Mouse (Mus musculus): ENCODE results near the gene Slc35d3. TPM values are rescaled to one million over a fixed set of nuclear protein-coding genes. Genes with fewer than 3 reads are reported as not detected.

The Slc35d3 gene
- total RNA-seq (2014; rRNA removed) (1.5 and 2.5 TPM in 2 replicates), polyA plus RNA-seq (2015; fragmentation: Nextera tagmentation; extraction: Ambion mirVana) (1.8 and 2.2 TPM in 2 replicates)

DNA sequence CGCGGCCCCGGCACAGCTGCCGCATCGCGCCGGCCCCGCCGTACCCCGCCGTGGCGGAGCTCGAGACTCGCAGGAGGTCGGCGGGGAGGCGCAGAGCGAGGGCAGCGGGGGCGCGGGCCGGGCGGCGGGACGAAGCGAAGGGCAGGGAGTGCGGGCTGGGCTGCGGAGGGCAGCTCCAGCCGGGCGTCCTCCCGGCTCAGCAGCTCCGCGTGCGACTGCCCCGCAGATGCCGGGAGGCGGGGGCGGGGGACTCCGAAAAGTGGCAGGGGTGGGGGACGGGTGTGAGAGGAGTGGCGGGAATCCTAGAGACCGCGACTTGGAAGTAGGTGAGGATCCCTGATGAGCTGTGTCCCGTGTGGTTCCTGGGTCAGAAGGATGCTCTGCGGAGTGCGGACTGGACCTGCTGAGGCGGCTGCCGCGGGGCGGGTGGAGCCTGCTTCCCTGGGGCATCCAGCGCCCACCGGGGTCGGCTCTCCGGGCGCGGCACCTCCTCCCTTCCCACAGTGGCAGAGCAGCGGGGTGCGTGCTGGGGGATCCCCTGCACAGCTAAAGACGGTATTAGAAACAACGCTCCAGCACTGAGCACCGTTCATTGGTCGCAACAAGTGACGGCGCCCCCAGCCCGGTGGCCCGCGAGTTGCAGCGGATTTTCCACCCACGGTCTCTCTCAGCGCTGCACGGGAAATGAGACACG lies at the start of gene Slc35d3:
Slc35d3 (minus strand) TSS at position 462 of the 694 bp plus-strand sequence.
- ATAC-seq, result peak; percentile 87
- H3K27me3 ChIP-seq (ENCODE audit: insufficient read depth, low read length), result peaks cover 49% of the 10 kb centered on the region
- peak within 1 kb of the TSS; percentile 44 for H3K9ac ChIP-seq
- H3K4me2 ChIP-seq (ENCODE audit: low read depth), result peak within 1 kb of the TSS; percentile 99
- H3K4me1 ChIP-seq (ENCODE audit: insufficient read depth), result 0 out of 2 replicates have a peak, but pooled peaks cover 8% of the 10 kb centered on the region
- no peak within 1 kb of the TSS for H3K27ac ChIP-seq (ENCODE audit: low read depth, low read length)
- H3K36me3 ChIP-seq (ENCODE audit: insufficient read depth), result no peaks in the 10 kb centered on the region
- no peaks in the 10 kb centered on the region for H3K9me3 ChIP-seq (ENCODE audit: low read length)
- H3K4me3 ChIP-seq (ENCODE audit: low read depth, low read length), result peak within 1 kb of the TSS; percentile 56
- WGBS, result under 1% methylated on average over 72 of the region's 72 CpGs
- peak; percentile 59 for DNase-seq
- TF ChIP-seq CTCF (IDR thresholded peaks at IDR 0.05; ENCODE audit: low read depth), result peak; percentile 32; the same call in 1 of the 2 replicates

- no peaks in the 10 kb centered on the region for H3K9me3 ChIP-seq (ENCODE audit: low read length)
- no peak overlapping the region for H3K9ac ChIP-seq
- WGBS, result 78% methylated on average over 2 of the region's 2 CpGs
- no peak overlapping the region for H3K4me3 ChIP-seq (ENCODE audit: low read depth, low read length)
- H3K4me1 ChIP-seq (ENCODE audit: insufficient read depth), result no peaks in the 10 kb centered on the region
- no peak overlapping the region for H3K4me2 ChIP-seq (ENCODE audit: low read depth)
- no peak for TF ChIP-seq CTCF (IDR thresholded peaks at IDR 0.05; ENCODE audit: low read depth)
- no peak for ATAC-seq
- no peak overlapping the region for H3K27ac ChIP-seq (ENCODE audit: low read depth, low read length)
- DNase-seq, result no peak
- H3K36me3 ChIP-seq (ENCODE audit: insufficient read depth), result no peaks in the 10 kb centered on the region
- H3K27me3 ChIP-seq (ENCODE audit: insufficient read depth, low read length), result no peaks in the 10 kb centered on the region
Observed at GRCm38 (mm10) chr10:19900191-19900590, 48.9 kb upstream of the Slc35d3 start.

DNA sequence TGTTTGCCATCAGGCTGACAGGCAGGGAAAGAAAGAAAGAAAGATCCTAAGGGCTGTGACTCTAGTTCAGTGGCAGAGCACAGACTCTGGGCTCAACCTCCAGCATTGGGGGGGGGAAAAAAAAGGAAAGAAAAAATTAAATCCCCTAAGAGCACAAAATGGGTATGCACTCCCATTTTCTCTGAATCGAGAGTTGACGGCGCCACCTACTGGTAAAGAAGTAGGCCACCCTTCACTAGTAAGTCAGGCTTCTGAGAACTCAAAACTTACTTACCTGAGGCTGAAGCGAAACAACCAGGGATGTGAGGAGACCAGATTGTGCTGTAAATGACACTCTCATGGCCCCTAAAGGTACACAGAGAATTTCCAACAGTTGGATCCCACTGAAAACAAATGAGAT lies 42.7 kb upstream of the Slc35d3 start:
- Histone ChIP-seq H3K4me1 (ENCODE audit: insufficient read depth) (no peaks in the 10 kb centered on the region), H3K36me3 (ENCODE audit: insufficient read depth) (no peaks in the 10 kb centered on the region), H3K9me3 (ENCODE audit: low read length) (no peaks in the 10 kb centered on the region), H3K4me2 (ENCODE audit: low read depth) (no peak overlapping the region), H3K27me3 (ENCODE audit: insufficient read depth, low read length) (no peaks in the 10 kb centered on the region), H3K4me3 (ENCODE audit: low read depth, low read length) (no peak overlapping the region), H3K27ac (ENCODE audit: low read depth, low read length) (no peak overlapping the region), H3K9ac (no peak overlapping the region)
- DNase-seq (peak; percentile 70), ATAC-seq (peak; percentile 40; the same call in 1 of the 2 replicates)
- 18% methylated on average over 4 of the region's 4 CpGs for WGBS
- peak; percentile 85 for TF ChIP-seq CTCF (IDR thresholded peaks at IDR 0.05; ENCODE audit: low read depth)

DNA sequence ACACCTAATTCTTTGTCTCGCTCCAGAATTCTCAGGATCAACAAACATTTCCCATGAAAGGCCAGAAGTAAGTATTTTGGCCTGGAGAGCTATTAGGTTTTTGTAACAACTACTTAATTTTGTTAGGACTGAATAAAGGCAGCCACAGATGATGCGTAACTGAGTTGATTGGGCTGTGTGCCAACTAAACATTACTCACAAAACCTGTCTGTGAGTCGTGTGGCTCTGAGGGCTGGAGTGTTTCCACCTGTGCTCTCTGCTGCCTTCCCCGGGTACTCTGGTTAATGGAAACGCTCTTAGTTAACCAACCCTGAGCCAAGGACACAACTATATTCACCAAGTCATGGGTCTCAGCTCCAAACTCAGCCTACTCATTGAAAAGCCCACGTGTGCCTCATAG lies 41.9 kb upstream of the Slc35d3 start:
- Histone ChIP-seq H3K27me3 (ENCODE audit: insufficient read depth, low read length) (no peaks in the 10 kb centered on the region), H3K4me2 (ENCODE audit: low read depth) (no peak overlapping the region), H3K9ac (no peak overlapping the region), H3K4me3 (ENCODE audit: low read depth, low read length) (no peak overlapping the region), H3K4me1 (ENCODE audit: insufficient read depth) (no peaks in the 10 kb centered on the region), H3K36me3 (ENCODE audit: insufficient read depth) (no peaks in the 10 kb centered on the region), H3K9me3 (ENCODE audit: low read length) (no peaks in the 10 kb centered on the region), H3K27ac (ENCODE audit: low read depth, low read length) (no peak overlapping the region)
- DNase-seq (no peak), ATAC-seq (no peak)
- no peak for TF ChIP-seq CTCF (IDR thresholded peaks at IDR 0.05; ENCODE audit: low read depth)
- WGBS, result 65% methylated on average over 6 of the region's 6 CpGs

GRCm38 (mm10) chr10:19891686-19892085 lies 40.4 kb upstream of the Slc35d3 start:
- Histone ChIP-seq H3K9ac (no peak overlapping the region), H3K4me1 (ENCODE audit: insufficient read depth) (no peaks in the 10 kb centered on the region), H3K9me3 (ENCODE audit: low read length) (no peaks in the 10 kb centered on the region), H3K27ac (ENCODE audit: low read depth, low read length) (no peak overlapping the region), H3K4me3 (ENCODE audit: low read depth, low read length) (no peak overlapping the region), H3K27me3 (ENCODE audit: insufficient read depth, low read length) (no peaks in the 10 kb centered on the region), H3K36me3 (ENCODE audit: insufficient read depth) (no peaks in the 10 kb centered on the region), H3K4me2 (ENCODE audit: low read depth) (no peak overlapping the region)
- WGBS, result 46% methylated on average over 3 of the region's 3 CpGs
- DNase-seq (no peak), ATAC-seq (no peak)
- TF ChIP-seq CTCF (IDR thresholded peaks at IDR 0.05; ENCODE audit: low read depth), result no peak

- no peaks in the 10 kb centered on the region for H3K4me1 ChIP-seq (ENCODE audit: insufficient read depth)
- H3K36me3 ChIP-seq (ENCODE audit: insufficient read depth), result no peaks in the 10 kb centered on the region
- H3K27ac ChIP-seq (ENCODE audit: low read depth, low read length), result no peak overlapping the region
- H3K4me3 ChIP-seq (ENCODE audit: low read depth, low read length), result no peak overlapping the region
- no peak overlapping the region for H3K4me2 ChIP-seq (ENCODE audit: low read depth)
- no peaks in the 10 kb centered on the region for H3K9me3 ChIP-seq (ENCODE audit: low read length)
- no peak for TF ChIP-seq CTCF (IDR thresholded peaks at IDR 0.05; ENCODE audit: low read depth)
- DNase-seq (no peak), ATAC-seq (peak; percentile 29)
- WGBS, result 68% methylated on average over 3 of the region's 3 CpGs
- no peaks in the 10 kb centered on the region for H3K27me3 ChIP-seq (ENCODE audit: insufficient read depth, low read length)
- H3K9ac ChIP-seq, result no peak overlapping the region
Observed at GRCm38 (mm10) chr10:19889908-19890307, 38.6 kb upstream of the Slc35d3 start.

DNA sequence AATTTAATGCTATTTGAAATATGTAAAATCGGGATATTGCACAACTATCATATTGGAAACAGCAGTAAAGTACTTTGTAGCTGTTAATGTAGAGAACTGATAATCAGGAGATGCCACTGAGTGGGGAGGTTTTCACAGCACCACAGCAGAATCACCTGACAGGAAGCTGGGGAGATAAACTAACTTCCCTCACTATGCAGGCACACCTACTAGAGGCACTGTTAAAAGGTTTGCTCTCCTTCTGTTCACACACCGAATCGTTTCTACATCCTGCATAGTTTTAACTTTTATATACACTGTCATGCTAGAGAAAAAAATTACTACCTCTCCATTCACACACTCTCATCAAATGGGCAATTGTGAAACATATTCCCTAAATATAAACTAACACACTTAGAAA lies 35.0 kb upstream of the Slc35d3 start:
- no peak overlapping the region for H3K27ac ChIP-seq (ENCODE audit: low read depth, low read length)
- no peak overlapping the region for H3K4me3 ChIP-seq (ENCODE audit: low read depth, low read length)
- TF ChIP-seq CTCF (IDR thresholded peaks at IDR 0.05; ENCODE audit: low read depth), result no peak
- no peaks in the 10 kb centered on the region for H3K27me3 ChIP-seq (ENCODE audit: insufficient read depth, low read length)
- no peaks in the 10 kb centered on the region for H3K9me3 ChIP-seq (ENCODE audit: low read length)
- DNase-seq (no peak), ATAC-seq (no peak)
- no peaks in the 10 kb centered on the region for H3K36me3 ChIP-seq (ENCODE audit: insufficient read depth)
- no peak overlapping the region for H3K9ac ChIP-seq
- H3K4me1 ChIP-seq (ENCODE audit: insufficient read depth), result no peaks in the 10 kb centered on the region
- WGBS, result 93% methylated on average over 3 of the region's 3 CpGs
- no peak overlapping the region for H3K4me2 ChIP-seq (ENCODE audit: low read depth)

Data from forebrain, postnatal 0 days (tissue).